21 mouse cellular contexts compared by ENCODE assay signal in genomic region chr4:138213861-138214260, GRCm38 (mm10). TPM values are rescaled to one million over a fixed set of nuclear protein-coding genes. Genes with fewer than 3 reads are reported as not detected.
A peak's percentile ranks its signal among the peaks of the same experiment; 100 is the strongest.
DNase-seq lines count a peak whose midpoint lies in the region; ATAC-seq and TF ChIP-seq lines count a peak whose summit lies in the region.
"Had no signal": no experiment of that assay in that cellular context is flagged by ENCODE, and none has a peak within 500 bp of the region (broad histone marks: within the 10 kb centered on the region; RNA-seq: fewer than 3 reads in every experiment).

No protein-coding gene starts in this region.

- H3K36me3 ChIP-seq in forebrain, embryonic 10.5 days (replicated peaks) = peaks cover 24% of the 10 kb centered on the region

- TF ChIP-seq POLR2A in bone marrow macrophage, adult 2 months (IDR thresholded peaks at IDR 0.05; ENCODE audit: borderline replicate concordance, low read depth, low read length) = no peak

- H3K27ac ChIP-seq in bone marrow macrophage, adult 2 months (ENCODE audit: insufficient read depth, low read depth, low read length) = peak overlapping the region; percentile 6; the same call in 1 of the 2 replicates
- H3K27ac ChIP-seq in forebrain, embryonic 10.5 days = no peak overlapping the region
- H3K27ac ChIP-seq: embryonic facial prominence, embryonic 10.5 days; hindbrain, embryonic 12.5 days; lung, embryonic 15.5 days; midbrain, embryonic 12.5 days; neural tube, embryonic 15.5 days had no signal

- no peak overlapping the region for H3K4me3 ChIP-seq in bone marrow macrophage, adult 2 months (ENCODE audit: insufficient read depth, low read length)
- no peak overlapping the region for H3K4me3 ChIP-seq in forebrain, embryonic 10.5 days
- H3K4me3 ChIP-seq: embryonic facial prominence, embryonic 10.5 days; erythroblast, embryonic 14.5 days; hindbrain, embryonic 12.5 days; lung, embryonic 15.5 days; midbrain, embryonic 12.5 days; neural tube, embryonic 15.5 days had no signal

- no peak for ATAC-seq in erythroid progenitor cell, adult 5-6 weeks (replicated peaks; ENCODE audit: low FRiP score, poor library complexity, severe bottlenecking)
- ATAC-seq: activated CD4-positive, CD25-positive, alpha-beta regulatory T cell, adult 4 months; CD4-positive, CD25-positive, alpha-beta regulatory T cell, adult 4 months; forebrain, postnatal 0 days had no signal

- WGBS in forebrain, embryonic 10.5 days = 87% methylated on average over 3 of the region's 3 CpGs

- H3K4me1 ChIP-seq in bone marrow macrophage, adult 2 months (ENCODE audit: control insufficient read depth, insufficient read depth, low read length) = peaks cover 21% of the 10 kb centered on the region
- peaks cover 23% of the 10 kb centered on the region for H3K4me1 ChIP-seq in forebrain, embryonic 10.5 days

- no peaks in the 10 kb centered on the region for H3K27me3 ChIP-seq in forebrain, embryonic 10.5 days (ENCODE audit: poor library complexity, severe bottlenecking)
- H3K27me3 ChIP-seq: hindbrain, embryonic 12.5 days; lung, embryonic 15.5 days; midbrain, embryonic 12.5 days; neural tube, embryonic 15.5 days had no signal

- DNase-seq in urinary bladder, postnatal 36 days (ENCODE audit: low spot score in 2 of 2) = peak; percentile 7 to 9
- DNase-seq in urinary bladder, postnatal 25 days (ENCODE audit: low spot score) = no peak
- peak; percentile 67 for DNase-seq in lung, postnatal 36 days
- DNase-seq in heart, adult 11 months = no peak
- no peak for DNase-seq in forebrain, embryonic 10.5 days (ENCODE audit: extremely low spot score, low spot score)
- no peak for DNase-seq in kidney, postnatal 10 days
- DNase-seq: forebrain, postnatal 0 days; gastrocnemius, postnatal 25 days; left cerebral cortex, postnatal 4 days; thymus, adult 18-20 months had no signal

- H3K9me3 ChIP-seq in forebrain, embryonic 10.5 days = no peaks in the 10 kb centered on the region
- H3K9me3 ChIP-seq: embryonic facial prominence, embryonic 10.5 days; G1E; hindbrain, embryonic 12.5 days; lung, embryonic 15.5 days; midbrain, embryonic 12.5 days; neural tube, embryonic 15.5 days had no signal

- TF ChIP-seq CTCF in bone marrow macrophage, adult 2 months (IDR thresholded peaks at IDR 0.05; ENCODE audit: low read depth, low read length) = no peak

RNA-seq across cellular contexts. Expression of gene Hp1bp3, which starts 2.2 kb away (rescaled TPM):
- 141 TPM in 2 replicates for polyA plus RNA-seq in bone marrow macrophage, adult 2 months (2012; ENCODE audit: insufficient read depth, insufficient read length, missing spikeins)
- polyA plus RNA-seq in forebrain, embryonic 10.5 days (2016; fragmentation: Nextera tagmentation; extraction: Ambion mirVana) = 147 and 152 TPM in 2 replicates
- 196 and 200 TPM in 2 replicates for total RNA-seq in erythroid progenitor cell, adult 5-6 weeks (2015; ENCODE audit: low replicate concordance)
- total RNA-seq in erythroid progenitor cell, adult 5-6 weeks (2017; ENCODE audit: low replicate concordance) = 276 and 356 TPM in 2 replicates

RNA-seq across cellular contexts. Expression of gene Sh2d5, which starts 36.3 kb away (rescaled TPM):
- 0.16 TPM in 1 of 2 replicates, not detected in the other for polyA plus RNA-seq in bone marrow macrophage, adult 2 months (2012; ENCODE audit: insufficient read depth, insufficient read length, missing spikeins)
- polyA plus RNA-seq in forebrain, embryonic 10.5 days (2016; fragmentation: Nextera tagmentation; extraction: Ambion mirVana) = 0.23 and 0.47 TPM in 2 replicates
- total RNA-seq in erythroid progenitor cell, adult 5-6 weeks (2015; ENCODE audit: low replicate concordance) = 1.8 and 3.8 TPM in 2 replicates
- total RNA-seq in erythroid progenitor cell, adult 5-6 weeks (2017; ENCODE audit: low replicate concordance) = 3.5 and 3.8 TPM in 2 replicates

RNA-seq across cellular contexts. Expression of gene Kif17, which starts 36.4 kb away (rescaled TPM):
- polyA plus RNA-seq in bone marrow macrophage, adult 2 months (2012; ENCODE audit: insufficient read depth, insufficient read length, missing spikeins) = not detected in 2 replicates
- 0.25 and 0.39 TPM in 2 replicates for polyA plus RNA-seq in forebrain, embryonic 10.5 days (2016; fragmentation: Nextera tagmentation; extraction: Ambion mirVana)
- total RNA-seq in erythroid progenitor cell, adult 5-6 weeks (2015; ENCODE audit: low replicate concordance) = 0.72 and 2.5 TPM in 2 replicates
- 1.3 TPM in 1 of 2 replicates, not detected in the other for total RNA-seq in erythroid progenitor cell, adult 5-6 weeks (2017; ENCODE audit: low replicate concordance)
- total RNA-seq: gastrocnemius, postnatal 25 days had no signal
- polyA plus RNA-seq: activated CD4-positive, CD25-positive, alpha-beta regulatory T cell, adult 4 months had no signal

Comparison
In these comparisons a context has a peak if more than half of its experiments do, and no peak if none do; other contexts are left out.
1. DNase-seq: peak in urinary bladder, postnatal 36 days (2 of 2) and lung, postnatal 36 days (single experiment); none in urinary bladder, postnatal 25 days (single experiment), heart, adult 11 months (single experiment), forebrain, embryonic 10.5 days (single experiment) and kidney, postnatal 10 days (single experiment).